Mouse (Mus musculus) olfactory bulb, adult 2 months (tissue): ENCODE data around the gene Nsd1. TPM values are rescaled to one million over a fixed set of nuclear protein-coding genes. Genes with fewer than 3 reads are reported as not detected.

ENCODE experiments used
- H3K27ac ChIP-seq: fragments of 200-500 bp; 2 replicates; pipeline ENCODE4 v1.5.1; 2012; ENCODE audit warnings: low read depth, low read length; ENCODE audit not compliant: insufficient read depth
- H3K4me1 ChIP-seq: fragments of 200-500 bp; 2 replicates; pipeline ENCODE4 v1.6.1; 2012; ENCODE audit warnings: low read length; ENCODE audit not compliant: control insufficient read depth, insufficient read depth
- H3K4me3 ChIP-seq: fragments of 200-500 bp; 2 replicates; pipeline ENCODE4 v1.5.1; 2012; ENCODE audit warnings: mild to moderate bottlenecking, low read depth, low read length, moderate library complexity; ENCODE audit not compliant: insufficient read depth
- CTCF ChIP-seq: fragments of 200-500 bp; IDR thresholded peaks from 2 replicates; pipeline ENCODE4 v1.5.1; 2012; ENCODE audit warnings: low read depth, mild to moderate bottlenecking, low read length, moderate library complexity; ENCODE audit not compliant: insufficient read depth
- POLR2A ChIP-seq: fragments of 200-500 bp; IDR thresholded peaks from 2 replicates; pipeline ENCODE4 v1.6.1; 2012; ENCODE audit warnings: mild to moderate bottlenecking, low read depth, low read length, moderate library complexity; ENCODE audit not compliant: insufficient read depth
- WGBS: fragments of 180-500 bp; shearing (Covaris S2); methylation state at CpG from one replicate; pipeline ENCODE4 v1.1.7; 2018; 5-methylcytosine and 5-hydroxymethylcytosine counted together
- polyA plus RNA-seq: library from polyadenylated mRNA; stranded (reverse); fragments of >200 nt; gene quantifications from 2 replicates; pipeline ENCODE4 v1.2.4, GENCODE M21; 2012; ENCODE audit warnings: low replicate concordance; ENCODE audit not compliant: missing spikeins, insufficient read depth, insufficient read length

The Nsd1 gene
- polyA plus RNA-seq, 1 experiment = 82.3 TPM

GRCm38 (mm10) chr13:55255052-55255652 is 45.6 kb downstream of the Nsd1 start:
- TF ChIP-seq CTCF = no peak
- TF ChIP-seq POLR2A = no peak
- no peak overlapping the region for H3K4me3 ChIP-seq
- no peak overlapping the region for H3K27ac ChIP-seq
- peaks cover 3% of the 10 kb centered on the region for H3K4me1 ChIP-seq
- WGBS = 54% methylated on average over 3 of the region's 3 CpGs

GRCm38 (mm10) chr13:55258651-55259050 is 49.1 kb downstream of the Nsd1 start:
- Histone ChIP-seq H3K4me3 (no peak overlapping the region), H3K4me1 (no peaks in the 10 kb centered on the region), H3K27ac (no peak overlapping the region)
- TF ChIP-seq CTCF (no peak), POLR2A (no peak)
- 96% methylated on average over 3 of the region's 3 CpGs for WGBS

GRCm38 (mm10) chr13:55261521-55261920 is 51.9 kb downstream of the Nsd1 start:
- 94% methylated on average over 8 of the region's 8 CpGs for WGBS
- no peak overlapping the region for H3K4me3 ChIP-seq
- TF ChIP-seq CTCF (no peak), POLR2A (no peak)
- no peaks in the 10 kb centered on the region for H3K4me1 ChIP-seq
- no peak overlapping the region for H3K27ac ChIP-seq

GRCm38 (mm10) chr13:55262096-55262495 is 52.5 kb downstream of the Nsd1 start:
- no peak for TF ChIP-seq POLR2A
- no peak for TF ChIP-seq CTCF
- H3K4me1 ChIP-seq = no peaks in the 10 kb centered on the region
- H3K4me3 ChIP-seq = no peak overlapping the region
- no peak overlapping the region for H3K27ac ChIP-seq

- Histone ChIP-seq H3K4me3 (no peak overlapping the region), H3K4me1 (no peaks in the 10 kb centered on the region), H3K27ac (no peak overlapping the region)
- 87% methylated on average over 5 of the region's 5 CpGs for WGBS
- no peak for TF ChIP-seq POLR2A
- TF ChIP-seq CTCF = no peak
These were observed 67.6 kb downstream of the Nsd1 start for GRCm38 (mm10) chr13:55277203-55277602.

GRCm38 (mm10) chr13:55277646-55278045 is 68.1 kb downstream of the Nsd1 start:
- no peak for TF ChIP-seq CTCF
- Histone ChIP-seq H3K4me1 (no peaks in the 10 kb centered on the region), H3K27ac (no peak overlapping the region), H3K4me3 (no peak overlapping the region)
- WGBS = 86% methylated on average over 5 of the region's 5 CpGs

GRCm38 (mm10) chr13:55288854-55289253 is 79.3 kb downstream of the Nsd1 start:
- TF ChIP-seq CTCF (no peak), POLR2A (no peak)
- no peaks in the 10 kb centered on the region for H3K4me1 ChIP-seq
- no peak overlapping the region for H3K4me3 ChIP-seq
- WGBS = 66% methylated on average over 3 of the region's 3 CpGs
- H3K27ac ChIP-seq = no peak overlapping the region

GRCm38 (mm10) chr13:55296760-55297159 is 87.2 kb downstream of the Nsd1 start:
- WGBS = 88% methylated on average over 1 of the region's 1 CpGs
- TF ChIP-seq POLR2A = no peak
- no peak for TF ChIP-seq CTCF
- H3K27ac ChIP-seq = no peak overlapping the region
- H3K4me3 ChIP-seq = no peak overlapping the region
- H3K4me1 ChIP-seq = no peaks in the 10 kb centered on the region

GRCm38 (mm10) chr13:55300913-55301312 is 91.3 kb downstream of the Nsd1 start:
- 80% methylated on average over 5 of the region's 5 CpGs for WGBS
- TF ChIP-seq CTCF (no peak), POLR2A (no peak)

More at GRCm38 (mm10) chr13:55300913-55301312, 91.3 kb downstream of the Nsd1 start:
- H3K27ac ChIP-seq = no peak overlapping the region
- no peaks in the 10 kb centered on the region for H3K4me1 ChIP-seq
- H3K4me3 ChIP-seq = no peak overlapping the region
